Comparison of ENCODE assay signal across 7 mouse cellular contexts in genomic region chr9:80002394-80003188, GRCm38 (mm10). TPM values are rescaled to one million over a fixed set of nuclear protein-coding genes. Genes with fewer than 3 reads are reported as not detected.
A peak's percentile ranks its signal among the peaks of the same experiment; 100 is the strongest.
DNase-seq lines count a peak whose midpoint lies in the region; ATAC-seq and TF ChIP-seq lines count a peak whose summit lies in the region.

No protein-coding gene starts in this region.

- intact Hi-C loops in left cerebral cortex, postnatal 25 days (cut with DNase I) = loop anchor here (1.0 to 5.0 kb wide), 2 partner anchors 115 to 196 kb away; no protein-coding TSS in a partner anchor

- DNase-seq in adipocyte (ENCODE audit: low spot score) = peak; percentile 77
- DNase-seq in cerebellum, postnatal 36 days = peak; percentile 74 to 81
- DNase-seq in gastrocnemius, postnatal 10 days = peak; percentile 85
- peak; percentile 69 for DNase-seq in kidney, adult 11 months
- peak; percentile 84 to 90 for DNase-seq in left cerebral cortex, postnatal 25 days (ENCODE audit: low spot score in 2 of 2)
- peak; percentile 36 to 72 for DNase-seq in spleen, adult 2 months (ENCODE audit: low read depth in 1 of 2, low spot score in 2 of 2)

- no peak overlapping the region for H3K4me3 ChIP-seq in midbrain, embryonic 16.5 days (ENCODE audit: low read depth, low read length)
- no peak overlapping the region for H3K4me3 ChIP-seq in spleen, adult 2 months (ENCODE audit: extremely low read depth, insufficient read depth, insufficient read length)

- TF ChIP-seq POLR2A in spleen, adult 2 months (IDR thresholded peaks at IDR 0.05; ENCODE audit: low read depth, low read length) = no peak

- H3K4me2 ChIP-seq in midbrain, embryonic 16.5 days (ENCODE audit: low read length) = peak overlapping the region; percentile 26

- peak; percentile 93 for ATAC-seq in midbrain, embryonic 16.5 days

- WGBS in midbrain, embryonic 16.5 days = 31% methylated on average over 14 of the region's 14 CpGs
- WGBS in spleen, adult 2 months = 58% methylated on average over 14 of the region's 14 CpGs

- H3K36me3 ChIP-seq in midbrain, embryonic 16.5 days (ENCODE audit: control insufficient read depth, insufficient read depth, low read length) = no peaks in the 10 kb centered on the region
- H3K36me3 ChIP-seq in spleen, adult 2 months (ENCODE audit: control insufficient read depth, insufficient read depth, low read length) = no peaks in the 10 kb centered on the region

- H3K27me3 ChIP-seq in midbrain, embryonic 16.5 days (ENCODE audit: control insufficient read depth, insufficient read depth, low read depth, low read length) = no peaks in the 10 kb centered on the region
- no peaks in the 10 kb centered on the region for H3K27me3 ChIP-seq in spleen, adult 2 months (ENCODE audit: control insufficient read depth, insufficient read depth, low read length)

- H3K9me3 ChIP-seq in midbrain, embryonic 16.5 days (replicated peaks; ENCODE audit: control insufficient read depth, low read length, poor library complexity, severe bottlenecking) = no peaks in the 10 kb centered on the region

- peak; percentile 90; the same call in 1 of the 2 replicates for TF ChIP-seq CTCF in spleen, adult 2 months (IDR thresholded peaks at IDR 0.05; ENCODE audit: extremely low read depth, insufficient read depth, insufficient read length, insufficient replicate concordance)

- H3K27ac ChIP-seq in midbrain, embryonic 16.5 days (ENCODE audit: low read length) = no peak overlapping the region
- H3K27ac ChIP-seq in spleen, adult 2 months (ENCODE audit: insufficient read depth, low read length) = no peak overlapping the region

- no peaks in the 10 kb centered on the region for H3K4me1 ChIP-seq in midbrain, embryonic 16.5 days (ENCODE audit: control insufficient read depth, insufficient read depth, low read length)
- H3K4me1 ChIP-seq in spleen, adult 2 months (ENCODE audit: control insufficient read depth, insufficient read depth, insufficient read length) = no peaks in the 10 kb centered on the region

- H3K9ac ChIP-seq in midbrain, embryonic 16.5 days (ENCODE audit: low read depth, low read length) = 0 out of 2 replicates have a peak overlapping the region, but pooled peaks have one; percentile 16

RNA-seq across cellular contexts. Expression of gene Filip1, which starts 10.1 kb away (rescaled TPM):
- 10 to 100 TPM; 69.5 to 75.8 TPM for total RNA-seq in gastrocnemius, postnatal 10 days (2021)
- 10 to 100 TPM; 15.2 to 22.7 TPM for total RNA-seq in left cerebral cortex, postnatal 25 days (2021)
- polyA plus RNA-seq in midbrain, embryonic 16.5 days (2015; fragmentation: Nextera tagmentation; extraction: Ambion mirVana) = 3.9 and 4.0 TPM in 2 replicates
- 0.82 and 1.1 TPM in 2 replicates for polyA plus RNA-seq in spleen, adult 2 months (2012; rRNA removed)
